8 mouse cellular contexts compared by ENCODE assay signal in the genomic region with DNA sequence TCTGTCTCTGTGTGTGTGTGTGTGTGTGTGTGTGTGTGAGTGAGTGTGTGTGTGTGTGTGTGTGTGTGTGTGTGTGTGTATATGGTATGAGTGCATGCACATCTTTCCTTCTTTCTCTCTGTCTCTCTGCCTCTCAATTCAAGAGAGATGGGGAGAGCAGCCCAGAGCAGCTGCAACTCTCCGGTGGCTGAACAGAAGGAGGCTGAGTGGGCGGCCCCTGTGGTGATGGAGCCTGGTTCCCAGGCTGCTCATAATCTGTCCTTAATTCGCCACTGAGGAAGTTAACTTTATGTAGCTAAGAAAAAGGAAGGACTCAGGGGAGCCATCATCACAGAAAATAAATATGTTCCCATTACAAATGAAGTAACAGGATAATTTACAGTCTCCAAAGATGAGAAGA.
DNase-seq lines count a peak whose midpoint lies in the region; ATAC-seq lines count a peak whose summit lies in the region.
"Had no signal": no experiment of that assay in that cellular context is flagged by ENCODE, and none has a peak within 500 bp of the region (broad histone marks: within the 10 kb centered on the region; RNA-seq: fewer than 3 reads in every experiment).

No protein-coding gene starts in this region.

- no peaks in the 10 kb centered on the region for H3K27me3 ChIP-seq in embryonic facial prominence, embryonic 15.5 days
- H3K27me3 ChIP-seq in neural tube, embryonic 12.5 days (replicated peaks), result no peaks in the 10 kb centered on the region
- no peaks in the 10 kb centered on the region for H3K27me3 ChIP-seq in heart, embryonic 11.5 days (ENCODE audit: control insufficient read depth, insufficient read depth, low read length)

- H3K36me3 ChIP-seq in embryonic facial prominence, embryonic 15.5 days, result no peaks in the 10 kb centered on the region
- H3K36me3 ChIP-seq in neural tube, embryonic 12.5 days, result no peaks in the 10 kb centered on the region
- no peaks in the 10 kb centered on the region for H3K36me3 ChIP-seq in heart, embryonic 11.5 days (ENCODE audit: control insufficient read depth, insufficient read depth, low read length)
- H3K36me3 ChIP-seq: limb, embryonic 13.5 days had no signal

- H3K9ac ChIP-seq in embryonic facial prominence, embryonic 15.5 days, result no peak overlapping the region
- no peak overlapping the region for H3K9ac ChIP-seq in neural tube, embryonic 12.5 days
- no peak overlapping the region for H3K9ac ChIP-seq in heart, embryonic 11.5 days (ENCODE audit: low read depth, low read length)
- H3K9ac ChIP-seq: limb, embryonic 13.5 days had no signal

- H3K9me3 ChIP-seq in embryonic facial prominence, embryonic 15.5 days (replicated peaks), result no peaks in the 10 kb centered on the region
- H3K9me3 ChIP-seq in neural tube, embryonic 12.5 days, result no peaks in the 10 kb centered on the region
- H3K9me3 ChIP-seq in heart, embryonic 11.5 days (replicated peaks; ENCODE audit: control insufficient read depth, low read length), result no peaks in the 10 kb centered on the region
- H3K9me3 ChIP-seq: limb, embryonic 13.5 days had no signal

- H3K4me3 ChIP-seq in embryonic facial prominence, embryonic 15.5 days (replicated peaks), result no peak overlapping the region
- H3K4me3 ChIP-seq in neural tube, embryonic 12.5 days, result no peak overlapping the region
- H3K4me3 ChIP-seq in heart, embryonic 11.5 days (ENCODE audit: low read depth, low read length), result no peak overlapping the region
- H3K4me3 ChIP-seq: limb, embryonic 13.5 days had no signal

- ATAC-seq in embryonic facial prominence, embryonic 15.5 days (ENCODE audit: insufficient number of reproducible peaks, low FRiP score, low TSS enrichment, low read depth), result 0 out of 2 replicates have a peak, but pooled peaks have one; percentile 19
- peak; percentile 77 for ATAC-seq in neural tube, embryonic 12.5 days (ENCODE audit: low FRiP score, low read depth)
- ATAC-seq in heart, embryonic 11.5 days (replicated peaks; ENCODE audit: insufficient number of reproducible peaks, low FRiP score, low TSS enrichment), result no peak

- DNase-seq in cerebellum, adult 18-20 months, result peak; percentile 55 to 57
- peak; percentile 32 to 60 for DNase-seq in layer of hippocampus, postnatal 25 days (ENCODE audit: extremely low spot score in 1 of 2, low spot score in 1 of 2)
- DNase-seq in c-Kit-positive CD71-positive TER-119-positive erythroid progenitor cells, embryonic 14.5 days (ENCODE audit: low spot score), result no peak
- no peak for DNase-seq in heart, postnatal 4 days

- WGBS in embryonic facial prominence, embryonic 15.5 days, result 23% methylated on average over 3 of the region's 3 CpGs
- WGBS in neural tube, embryonic 12.5 days, result 14% methylated on average over 3 of the region's 3 CpGs
- 27% methylated on average over 3 of the region's 3 CpGs for WGBS in heart, embryonic 11.5 days (ENCODE audit: insufficient replicate concordance)

- H3K27ac ChIP-seq in embryonic facial prominence, embryonic 15.5 days (replicated peaks), result no peak overlapping the region
- H3K27ac ChIP-seq in neural tube, embryonic 12.5 days, result no peak overlapping the region
- no peak overlapping the region for H3K27ac ChIP-seq in heart, embryonic 11.5 days (ENCODE audit: low read depth, low read length)
- H3K27ac ChIP-seq: limb, embryonic 13.5 days had no signal

- H3K4me2 ChIP-seq in embryonic facial prominence, embryonic 15.5 days (replicated peaks), result no peak overlapping the region
- H3K4me2 ChIP-seq in neural tube, embryonic 12.5 days (replicated peaks), result peak overlapping the region; percentile 22; the same call in 1 of the 2 replicates
- H3K4me2 ChIP-seq in heart, embryonic 11.5 days, result no peak overlapping the region
- H3K4me2 ChIP-seq: limb, embryonic 13.5 days had no signal

- H3K4me1 ChIP-seq in embryonic facial prominence, embryonic 15.5 days, result no peaks in the 10 kb centered on the region
- peaks cover 6% of the 10 kb centered on the region for H3K4me1 ChIP-seq in neural tube, embryonic 12.5 days
- H3K4me1 ChIP-seq in heart, embryonic 11.5 days (ENCODE audit: control insufficient read depth, insufficient read depth, low read length), result no peaks in the 10 kb centered on the region

Comparison
In these comparisons a context has a peak if more than half of its experiments do, and no peak if none do; other contexts are left out.
1. DNase-seq: peak in cerebellum, adult 18-20 months (2 of 2) and layer of hippocampus, postnatal 25 days (2 of 2); none in c-Kit-positive CD71-positive TER-119-positive erythroid progenitor cells, embryonic 14.5 days (single experiment) and heart, postnatal 4 days (single experiment).